Mouse (Mus musculus) ovary, postnatal 14 days (tissue): ENCODE data around the gene Togaram2.

Experiments used
- DNase-seq: peaks from one replicate; pipeline ENCODE4 v3.0.0; 2022; ENCODE audit warnings: low spot score

The Togaram2 gene

DNA sequence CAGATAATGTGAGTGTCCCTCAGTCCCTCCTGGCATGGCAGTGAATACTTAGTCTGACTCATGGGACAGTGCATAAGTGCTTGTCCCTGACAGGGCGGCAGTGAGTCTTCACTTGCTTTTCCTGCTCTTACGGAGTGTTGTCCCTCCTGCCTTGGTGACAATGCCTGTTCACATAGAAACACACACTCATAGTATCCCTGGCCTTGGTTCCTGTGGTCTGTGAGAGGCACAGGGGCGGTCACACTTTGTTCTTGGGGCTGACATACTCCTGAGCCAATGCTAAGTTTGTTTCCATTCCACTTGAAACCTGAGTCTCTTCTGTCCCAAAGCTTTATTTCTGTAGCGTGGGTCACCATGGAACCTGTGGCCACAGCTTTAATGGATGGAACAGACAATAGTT, 9.3 kb downstream of the Togaram2 start:
- no peak for DNase-seq

DNA sequence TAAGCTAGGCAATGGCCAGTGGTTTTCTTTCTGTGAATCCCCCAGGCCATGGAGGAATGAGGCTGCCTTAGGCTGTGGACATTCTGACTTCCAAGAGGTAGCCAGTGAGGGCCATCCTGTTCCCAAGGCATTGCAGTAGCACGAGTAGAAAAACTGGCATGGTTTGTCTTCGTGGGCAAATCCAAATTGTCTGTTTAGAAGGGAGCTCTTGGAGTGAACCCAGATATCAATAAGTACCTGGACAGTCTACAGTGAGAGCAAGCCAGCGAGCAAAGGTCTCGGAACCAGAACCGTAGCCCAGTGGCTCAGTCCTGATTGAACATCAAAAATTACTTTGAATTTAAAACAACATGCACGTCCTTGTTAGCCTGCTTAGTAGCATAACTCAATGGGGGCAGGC, 10.2 kb downstream of the Togaram2 start:
- no peak for DNase-seq

DNA sequence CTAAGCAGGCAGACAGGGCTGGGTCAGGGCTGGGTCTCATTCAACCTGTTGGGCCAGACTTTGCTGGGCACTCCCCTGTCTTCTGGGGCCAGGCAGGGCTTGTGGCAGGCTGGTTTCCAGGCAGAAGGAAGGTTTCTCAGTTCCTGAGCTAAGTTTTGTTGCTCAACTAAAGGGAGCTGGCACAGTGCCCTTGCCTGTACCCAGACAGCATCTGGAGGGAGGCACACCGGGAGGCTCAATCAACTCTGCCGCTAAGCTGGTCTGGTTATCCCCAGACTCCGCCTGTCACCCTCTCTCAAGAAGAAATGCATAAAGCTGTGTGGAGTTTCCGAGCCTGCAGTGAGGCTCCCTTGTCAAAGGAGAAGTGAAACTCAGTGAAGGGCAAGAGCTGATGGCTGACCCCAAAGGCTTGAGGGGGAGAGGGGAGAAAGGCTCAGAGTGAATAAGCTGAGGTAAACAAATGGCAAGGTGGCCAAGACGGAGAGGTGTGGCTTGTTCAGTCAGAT, 11.1 kb downstream of the Togaram2 start:
- DNase-seq = peak; percentile 29

DNA sequence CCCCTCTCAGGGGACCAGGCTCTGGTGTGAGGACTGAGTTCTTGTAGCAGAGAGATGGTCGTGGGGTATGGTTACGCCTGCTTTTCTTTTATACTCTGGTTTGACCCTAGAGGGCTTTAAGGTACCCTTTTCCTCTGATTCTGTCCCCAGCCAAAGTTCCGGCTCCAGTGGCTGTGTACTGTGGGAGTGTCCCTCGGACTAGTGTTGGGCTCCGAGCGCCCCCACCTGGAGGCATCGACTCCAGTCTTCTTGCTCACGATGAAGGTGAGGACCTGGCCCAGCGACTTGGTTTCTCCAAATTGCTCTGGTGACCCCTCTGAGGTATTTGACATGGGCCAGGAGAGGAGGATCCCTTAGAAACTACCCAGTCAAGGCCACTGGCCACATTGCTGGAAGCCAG, 14.4 kb downstream of the Togaram2 start:
- no peak for DNase-seq

DNA sequence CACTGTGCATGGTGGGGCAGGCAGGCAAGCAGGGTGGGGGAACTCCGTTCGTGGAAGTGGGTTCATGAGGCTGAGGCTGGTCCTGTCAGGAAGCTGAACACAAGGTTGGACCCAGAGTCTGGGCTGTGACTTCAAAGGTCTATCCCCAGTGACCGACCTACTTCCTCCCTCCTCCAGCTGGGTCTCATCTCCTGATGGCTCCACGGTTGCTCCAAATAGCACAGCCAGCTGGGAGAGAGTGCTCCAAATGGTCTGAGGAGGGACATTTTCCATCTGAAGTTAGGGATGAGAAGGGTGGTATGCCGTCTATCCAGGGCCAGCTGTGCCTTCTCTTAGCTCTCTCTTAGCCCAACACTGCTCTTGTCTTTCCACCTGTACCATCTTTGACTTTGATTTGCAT, 16.8 kb downstream of the Togaram2 start:
- no peak for DNase-seq

DNA sequence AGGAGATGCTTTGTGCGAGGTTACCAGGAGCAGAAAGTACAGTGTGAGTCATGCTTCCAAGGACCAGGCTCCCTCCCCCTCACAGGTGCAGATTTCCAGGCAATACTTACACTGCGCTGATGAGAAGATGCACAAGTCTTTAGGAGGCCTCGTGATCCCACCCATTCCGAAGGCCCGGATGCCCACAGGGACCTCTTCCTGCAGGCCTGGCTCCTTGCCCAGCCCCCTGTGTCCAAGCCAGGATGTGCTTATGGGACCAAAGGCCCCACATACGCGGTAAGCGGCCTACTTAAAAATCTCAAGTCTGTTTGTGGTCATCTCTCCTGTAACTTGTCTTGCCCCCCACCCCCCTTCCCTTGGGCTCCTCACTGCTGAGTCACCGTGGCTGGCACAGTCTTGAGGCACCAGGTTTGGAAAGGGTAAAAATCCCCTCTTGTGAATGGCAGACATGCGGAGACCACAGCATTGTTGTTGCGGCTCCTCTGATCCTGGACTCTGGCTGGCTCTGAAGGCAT, 18.4 kb downstream of the Togaram2 start:
- DNase-seq = no peak

DNA sequence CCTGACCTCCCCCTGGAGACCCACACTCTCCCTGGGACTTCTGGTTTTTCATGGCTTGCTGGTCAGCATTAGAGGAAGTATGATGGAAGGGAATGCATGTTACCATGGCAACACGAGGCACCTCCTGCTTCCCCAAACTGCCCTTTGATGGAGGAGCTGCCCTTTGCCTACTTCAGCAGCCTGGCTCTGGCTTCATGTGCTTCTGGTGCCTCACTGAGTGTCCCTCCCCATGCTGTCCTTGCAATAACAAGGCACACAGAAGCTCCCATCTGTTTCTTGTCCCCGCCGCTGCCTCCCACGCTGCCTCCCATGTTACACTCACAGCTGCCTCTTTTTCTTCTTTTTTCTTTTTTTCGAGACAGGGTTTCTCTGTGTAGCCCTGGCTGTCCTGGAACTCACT, 20.3 kb downstream of the Togaram2 start:
- DNase-seq = no peak

DNA sequence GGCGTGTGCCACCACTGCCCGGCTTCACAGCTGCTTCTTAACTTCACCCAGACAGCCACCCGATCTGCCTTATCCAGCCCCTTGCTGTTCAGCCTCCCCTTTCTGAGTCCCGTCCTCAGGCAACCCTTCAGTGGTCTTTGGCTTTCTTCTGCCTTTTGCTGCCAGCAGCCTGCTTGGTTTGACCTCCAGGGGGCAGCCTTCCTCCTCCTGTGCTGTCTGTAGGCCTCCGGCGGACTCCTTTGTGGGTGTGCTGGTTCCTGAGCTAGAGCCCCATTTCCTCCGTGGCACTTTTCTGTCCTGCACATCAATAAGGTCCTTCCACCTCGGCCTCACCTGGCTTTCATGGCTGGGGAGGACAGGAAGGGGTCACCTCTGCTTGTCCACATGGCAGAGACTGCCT, 20.7 kb downstream of the Togaram2 start:
- DNase-seq = no peak

DNA sequence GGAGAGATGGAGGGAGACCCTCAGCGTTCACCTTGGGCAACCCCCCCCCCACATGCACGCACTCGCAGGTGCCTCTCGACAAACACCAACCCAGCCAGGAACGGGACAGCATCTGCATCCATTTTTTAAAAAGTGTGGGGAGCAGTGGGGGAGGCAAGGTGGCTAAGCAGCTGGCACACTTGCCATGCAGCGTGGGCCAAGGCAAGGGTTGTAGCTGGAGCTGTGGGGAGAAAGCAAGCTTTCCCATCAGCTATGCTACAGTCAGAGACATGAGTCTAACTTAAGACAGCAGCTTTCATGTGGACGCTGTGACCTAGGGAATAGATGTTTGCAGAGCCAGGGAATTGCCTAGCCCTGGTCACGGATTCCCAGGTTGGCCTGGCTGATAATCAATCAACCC, 22.1 kb downstream of the Togaram2 start:
- DNase-seq = no peak

DNA sequence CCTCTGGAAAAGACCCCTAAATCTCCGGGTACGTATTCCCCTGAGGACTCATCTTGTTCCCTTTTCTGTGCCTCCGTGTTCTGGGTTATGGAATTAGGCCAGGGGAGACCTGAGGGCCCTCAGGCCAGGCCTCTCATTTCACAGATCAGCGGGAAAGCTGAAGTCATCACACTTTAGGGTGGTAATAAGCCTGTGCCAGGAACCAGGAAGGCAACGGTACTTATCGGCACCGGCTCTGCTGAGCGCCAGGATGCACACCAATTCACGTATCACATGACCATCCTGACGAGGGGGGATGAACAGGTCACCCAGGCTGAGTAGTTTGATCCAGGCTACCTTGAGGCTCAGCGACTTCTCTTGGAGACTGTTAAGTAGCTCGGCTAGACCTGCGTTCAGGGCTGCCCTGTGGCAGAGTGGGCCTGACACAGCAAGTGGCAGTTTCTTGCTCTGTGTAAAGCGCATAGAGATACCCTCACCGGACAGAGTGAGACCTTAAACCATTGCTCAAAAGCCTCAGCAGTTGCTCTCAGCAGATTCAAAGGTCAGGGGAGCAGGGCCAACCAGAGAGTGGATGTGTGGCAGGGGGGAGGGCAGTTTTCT, 22.8 kb downstream of the Togaram2 start:
- no peak for DNase-seq

DNA sequence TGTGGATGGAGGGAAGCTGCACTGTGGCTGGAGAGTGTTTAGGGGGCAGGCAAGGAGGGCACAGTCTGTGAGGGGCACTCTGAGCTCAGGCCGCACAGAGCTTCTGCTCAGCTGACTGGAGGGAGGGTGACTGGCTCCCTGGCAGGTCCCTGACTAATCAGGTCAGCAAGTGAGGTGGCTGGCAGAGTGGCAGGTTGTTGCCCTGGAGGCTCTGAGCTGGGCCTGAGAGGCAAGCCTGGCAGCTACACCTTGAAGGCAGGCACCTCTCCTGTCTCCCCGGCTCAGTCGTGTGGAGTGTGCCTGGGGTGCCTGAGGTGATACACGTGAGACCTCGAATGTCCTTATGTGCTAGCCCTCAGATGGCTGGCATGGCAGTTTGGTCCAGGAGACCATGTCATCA, 23.3 kb downstream of the Togaram2 start:
- DNase-seq = no peak

DNA sequence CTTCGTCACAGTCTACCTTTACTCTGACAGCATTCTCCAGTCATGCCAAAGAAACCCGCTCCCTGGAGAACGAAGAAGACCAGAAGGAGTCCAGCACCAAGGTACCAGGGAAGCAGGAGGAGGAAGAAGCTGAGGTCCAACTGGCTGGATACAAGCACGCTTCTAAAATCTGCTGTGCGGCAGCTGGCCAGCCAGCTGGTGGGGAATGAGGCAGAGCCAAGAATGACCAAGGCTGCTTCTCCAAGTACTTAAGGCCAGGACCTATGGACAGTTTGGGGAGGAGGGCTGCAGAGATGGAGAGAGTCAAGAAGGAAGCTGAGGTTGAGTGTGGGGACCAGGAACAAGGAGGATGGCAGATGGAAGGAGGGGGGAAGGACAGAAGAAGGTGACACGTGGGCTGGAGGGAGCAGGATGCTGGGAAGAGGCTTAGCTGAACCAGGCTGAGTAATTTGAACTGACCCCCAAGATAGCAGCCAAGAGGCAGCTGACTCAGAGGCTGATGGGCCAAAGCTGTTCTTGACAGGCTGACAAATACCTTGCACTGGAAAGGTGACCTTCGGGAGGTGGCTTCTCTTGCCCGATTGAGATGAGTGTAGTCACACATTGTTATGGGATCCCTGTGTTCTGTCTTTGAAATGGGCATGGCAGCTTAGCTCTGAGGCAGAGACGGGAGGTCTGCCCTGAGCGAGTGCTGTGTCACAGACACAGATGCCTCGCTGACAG, 25.0 kb downstream of the Togaram2 start:
- no peak for DNase-seq

DNA sequence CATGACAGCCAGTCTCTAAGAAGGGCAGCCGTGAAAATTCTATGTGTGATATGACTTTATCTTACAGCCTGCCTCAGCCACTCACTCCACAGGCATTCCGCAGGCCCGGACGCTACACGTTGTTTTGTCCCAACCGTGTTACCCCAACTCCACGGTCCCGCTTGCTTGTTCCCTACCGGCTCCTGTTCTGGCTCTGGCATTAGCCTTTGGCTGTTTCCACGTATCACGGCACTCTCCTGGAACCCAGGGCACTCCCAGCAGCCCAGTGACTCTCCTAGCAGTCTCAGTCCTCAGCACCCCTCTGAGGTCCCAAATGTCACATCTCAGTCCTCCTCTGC, 25.5 kb downstream of the Togaram2 start:
- DNase-seq = no peak

DNA sequence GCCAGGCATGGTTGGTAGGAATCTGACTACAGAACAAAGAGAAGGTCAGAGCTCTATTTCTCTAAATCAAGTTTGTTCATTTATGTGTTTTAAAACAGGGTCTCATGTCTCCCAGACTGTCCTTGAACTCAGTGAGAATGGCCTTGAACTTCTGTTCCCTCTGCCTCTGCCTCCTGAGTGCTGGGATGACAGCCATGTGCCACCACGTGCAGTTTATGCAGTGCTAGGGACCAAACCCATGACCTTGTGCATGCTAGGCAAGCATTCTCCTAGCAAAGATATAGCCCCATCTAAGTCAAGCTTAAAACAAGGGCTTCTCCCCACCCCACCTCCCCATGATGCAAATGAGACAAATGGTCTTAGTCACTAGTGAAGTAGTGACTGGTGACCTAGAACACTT, 32.1 kb downstream of the Togaram2 start:
- no peak for DNase-seq

DNA sequence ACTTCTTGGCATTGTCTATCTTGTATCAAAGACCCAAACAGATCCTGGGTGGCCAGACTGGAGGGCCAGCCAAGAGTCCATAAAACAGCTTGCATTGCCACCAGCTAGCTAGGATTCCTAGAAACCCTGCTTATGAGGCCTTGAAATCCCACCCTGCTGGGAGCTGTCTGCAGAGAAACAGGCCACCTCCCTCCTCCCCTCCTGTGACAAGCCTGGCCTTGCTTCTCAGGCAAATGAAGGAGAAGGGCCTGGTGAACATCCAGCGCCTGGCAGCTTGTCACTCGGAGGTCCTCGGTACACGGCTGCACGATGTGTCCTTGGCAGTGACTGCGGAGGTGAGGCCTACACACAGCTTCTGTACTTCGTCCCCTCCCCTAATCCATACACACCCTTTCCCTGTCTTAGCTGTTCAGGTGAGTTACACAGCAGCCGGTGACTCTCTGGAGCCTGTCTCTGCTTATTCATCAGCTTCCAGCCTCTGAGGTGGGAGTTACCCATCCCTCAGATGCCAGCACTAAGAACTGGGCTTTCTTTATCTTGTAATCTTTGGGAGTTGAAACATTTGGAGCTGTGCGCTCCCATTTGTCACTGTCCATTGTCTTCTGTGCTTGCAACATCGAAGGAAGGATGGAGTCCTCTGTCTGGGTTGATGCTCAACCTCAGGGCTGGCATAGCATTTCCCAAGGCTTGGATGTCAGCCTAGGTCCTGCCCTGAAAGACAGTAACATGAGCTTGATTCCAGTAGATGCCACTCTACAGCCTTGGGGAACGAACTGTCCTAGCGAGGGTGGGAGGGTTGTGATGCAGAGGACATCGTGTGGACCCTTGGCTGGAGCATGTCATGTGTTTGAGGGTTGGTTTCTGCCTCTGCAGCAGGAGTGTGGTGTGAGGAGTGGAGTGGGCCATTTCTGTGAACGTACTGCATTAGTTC, 32.8 kb downstream of the Togaram2 start:
- no peak for DNase-seq

DNA sequence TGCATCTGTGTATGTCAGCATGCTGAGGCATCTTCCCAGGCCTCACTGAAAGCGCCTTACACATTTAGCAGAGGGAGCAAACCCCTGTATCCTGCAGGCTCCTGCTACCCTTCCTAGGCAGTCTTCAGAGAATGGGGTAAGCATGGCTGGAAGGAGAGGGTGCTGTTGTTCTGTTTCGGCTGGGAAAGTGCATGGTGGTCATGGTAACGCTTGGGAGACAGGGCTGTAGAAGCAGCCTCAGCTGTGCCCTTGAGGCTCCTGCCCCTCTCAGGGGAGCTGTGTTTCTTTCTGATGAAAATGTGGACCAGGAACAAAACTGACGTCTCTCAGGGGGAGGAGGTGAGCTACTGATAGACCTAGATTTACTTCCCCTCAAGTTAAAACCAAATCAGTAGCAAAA, 34.7 kb downstream of the Togaram2 start:
- no peak for DNase-seq

DNA sequence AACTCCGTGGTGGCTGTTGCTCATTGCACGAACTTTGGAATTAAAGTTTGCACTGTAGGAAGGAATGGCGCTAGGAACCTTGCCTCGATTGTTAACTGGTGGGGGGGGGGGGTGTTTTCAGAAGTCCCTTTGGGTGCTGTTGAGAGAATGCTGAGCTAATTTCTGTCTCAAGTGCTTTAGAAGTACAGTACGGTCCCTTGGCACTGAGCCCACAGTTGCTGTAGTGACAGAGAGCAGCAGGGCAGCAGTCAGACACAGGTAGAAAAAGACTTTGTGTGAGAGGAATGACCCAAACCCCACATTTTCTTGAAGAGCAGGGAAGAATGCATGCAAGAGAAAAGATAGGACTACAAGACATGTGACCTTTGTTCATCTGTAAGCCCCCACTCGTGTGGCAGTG, 39.2 kb downstream of the Togaram2 start:
- no peak for DNase-seq

DNA sequence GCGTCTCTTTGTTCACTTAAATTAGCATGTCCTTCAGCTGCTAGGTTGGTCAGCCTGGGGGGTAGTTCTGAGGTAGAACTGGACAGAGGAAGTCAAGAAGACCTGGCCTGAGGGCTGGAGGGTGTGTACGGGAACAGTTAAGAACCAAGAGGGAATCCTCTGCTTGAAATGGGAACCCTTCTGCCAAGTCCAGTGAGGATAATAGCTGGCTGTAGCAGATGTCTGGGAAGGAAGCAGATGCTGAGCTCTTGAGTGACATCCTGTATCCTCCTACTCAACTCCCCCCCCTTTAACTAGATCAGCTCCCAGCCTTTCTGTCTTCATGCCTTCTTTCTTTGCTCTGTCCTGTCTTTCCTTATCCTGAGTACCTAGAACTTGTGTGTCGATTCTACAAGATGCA, 42.0 kb downstream of the Togaram2 start:
- no peak for DNase-seq

DNA sequence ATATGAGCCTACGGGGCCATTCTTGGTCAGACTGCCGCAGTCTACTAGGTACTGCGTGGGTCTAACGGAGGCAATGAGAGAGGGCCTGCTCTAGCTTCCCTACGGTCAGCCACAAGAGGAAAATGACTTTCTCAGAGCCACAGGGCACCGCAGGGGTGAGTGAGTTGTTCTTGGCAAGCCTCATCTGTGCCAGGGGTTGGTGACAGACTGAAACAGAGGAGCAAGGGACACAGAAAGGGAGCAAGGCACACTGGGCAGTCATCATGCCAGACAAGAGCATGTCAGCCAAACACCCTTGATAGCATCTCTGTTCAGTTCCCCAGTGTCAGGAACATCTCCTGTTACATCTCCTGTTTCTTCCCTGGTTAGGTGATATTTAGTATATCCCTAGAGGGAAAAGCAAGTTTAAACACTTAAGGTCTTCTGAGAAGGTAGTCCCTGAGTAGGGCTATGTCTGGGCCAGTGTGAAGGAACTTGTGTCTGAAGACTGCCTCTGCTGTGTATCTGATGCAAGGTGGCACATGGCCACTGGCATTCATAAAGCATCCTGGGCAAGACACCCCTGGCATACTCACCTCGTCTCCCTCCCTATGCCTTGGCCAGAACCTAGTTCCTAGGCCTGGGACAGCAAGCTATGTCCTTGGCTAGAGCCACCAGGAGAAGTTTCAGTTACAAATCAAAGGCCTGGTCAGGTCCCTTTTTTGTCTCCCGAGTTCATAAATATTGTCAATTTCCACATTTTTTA, 45.0 kb downstream of the Togaram2 start:
- no peak for DNase-seq

DNA sequence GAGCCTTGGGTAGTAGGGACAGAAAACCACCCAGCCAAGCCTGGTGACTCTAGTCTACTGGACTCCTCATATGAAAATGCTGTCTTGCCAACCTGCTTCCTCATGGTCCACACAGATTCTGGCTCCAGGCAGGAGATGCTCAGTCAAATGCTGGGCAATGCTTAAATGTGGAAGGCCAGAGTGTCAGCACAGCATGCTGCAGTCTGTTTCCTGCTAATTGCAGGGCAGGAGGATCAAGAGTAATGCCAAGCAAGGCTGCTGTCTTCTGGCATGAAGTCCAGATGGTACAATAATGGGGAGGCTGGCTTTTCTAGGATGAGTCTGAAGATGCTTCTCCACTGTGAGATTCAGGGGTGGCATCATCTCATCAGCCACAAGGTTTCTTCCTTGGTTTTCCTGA, 47.4 kb downstream of the Togaram2 start:
- no peak for DNase-seq

DNA sequence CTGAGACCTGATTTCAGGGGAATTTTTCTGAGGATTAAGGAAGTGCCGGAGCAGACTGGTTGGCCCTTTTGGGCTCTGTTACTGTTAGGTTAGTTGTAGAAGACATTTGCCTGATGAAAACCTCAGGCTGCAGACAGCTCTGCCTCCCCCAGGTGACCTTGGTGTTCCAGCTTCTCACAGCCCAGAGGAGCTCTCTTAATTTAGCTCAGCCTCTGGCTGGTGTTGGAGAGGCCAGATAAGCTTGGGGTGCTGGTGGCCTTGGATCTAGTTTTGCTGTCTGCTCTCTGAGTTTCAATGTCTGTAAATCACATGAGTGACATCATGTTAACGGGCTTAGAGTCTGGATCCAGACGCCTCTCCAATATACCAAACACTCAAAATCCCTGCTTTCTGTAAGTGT, 48.0 kb downstream of the Togaram2 start:
- no peak for DNase-seq

DNA sequence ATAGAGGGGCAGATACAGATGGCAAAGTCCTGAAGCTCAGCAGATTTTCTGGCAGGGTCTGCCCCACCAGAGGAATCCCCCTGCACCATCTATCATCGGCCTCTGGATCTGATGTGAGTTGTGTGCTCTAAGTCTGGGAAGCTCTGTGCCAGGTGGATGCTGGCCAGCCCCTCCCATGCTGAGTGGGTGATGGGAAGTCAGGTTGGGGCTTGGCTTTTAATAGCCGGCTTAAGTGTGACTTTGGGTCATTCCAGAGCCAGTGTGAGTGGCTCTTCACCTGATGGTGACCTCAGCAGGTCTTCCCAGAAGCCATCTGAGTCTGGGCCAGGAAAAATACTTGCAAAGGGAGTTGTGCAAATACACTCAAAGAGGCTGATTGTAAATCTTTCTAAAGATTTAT, 57.6 kb downstream of the Togaram2 start:
- no peak for DNase-seq
